Mouse (Mus musculus): ENCODE data around the gene Ffar3.

- TF ChIP-seq CTCF (IDR thresholded peaks at IDR 0.05; ENCODE audit: low read depth, low read length) (no peak), TAL1 (conservative IDR thresholded peaks at IDR 0.05; ENCODE audit: low read depth, low read length) (no peak)
These were observed 26.6 kb downstream of the Ffar3 start for GRCm38 (mm10) chr7:30829428-30829827.

Measured in G1E (cell line).